Mouse (Mus musculus) regulatory T cell (primary cell): Measurements from ENCODE around the gene Mtx1.

Experiments
- in situ Hi-C: fragments of 300-600 bp; cut with MboI, MseI; formaldehyde crosslinking; loops from one replicate; pipeline ENCODE4 v1.15.1; 2025; ENCODE audit warnings: high pct_unique_total_duplicates

Gene Mtx1

DNA sequence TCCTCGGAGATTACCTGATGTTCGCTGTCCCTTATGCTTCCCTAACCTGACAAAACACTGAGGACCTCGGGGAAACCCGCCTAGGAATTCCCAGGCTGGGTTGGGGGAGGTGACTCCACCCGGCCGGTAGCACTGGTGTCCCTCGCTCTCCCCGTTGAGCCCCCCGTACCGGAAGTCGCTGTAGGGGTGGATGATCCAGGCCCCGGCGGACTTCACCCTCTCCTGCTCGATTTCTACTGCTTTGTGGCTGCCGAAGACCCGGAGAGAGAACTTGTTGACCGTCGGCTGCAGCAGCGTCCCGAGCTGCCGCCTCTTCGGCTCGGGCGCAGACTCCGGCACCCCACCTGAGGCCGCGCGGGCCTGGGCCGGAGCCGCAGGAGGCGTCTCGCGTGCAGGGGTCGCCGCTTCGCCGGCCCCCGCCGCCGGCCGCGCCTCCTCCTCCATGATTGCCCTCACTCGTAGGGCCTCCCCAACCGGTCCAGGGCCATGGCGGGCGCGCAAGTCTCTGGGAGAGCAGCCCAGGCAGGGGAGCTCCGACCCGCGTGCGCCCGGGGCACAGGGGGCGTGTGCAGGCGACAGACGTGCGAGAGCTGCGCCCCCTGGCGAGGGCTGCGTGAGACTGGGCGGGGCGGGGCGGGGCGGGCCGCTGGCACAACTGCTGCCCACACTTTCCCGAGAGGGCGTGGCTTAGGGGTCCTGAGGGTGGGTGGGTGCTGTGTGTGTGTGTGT lies 67.1 kb downstream of the Mtx1 start, which contains the start of gene Hcn3:
Gene Hcn3 (minus strand): TSS at position 581 of the 729 bp plus-strand sequence.
- in situ Hi-C loops, result no loop called here

- in situ Hi-C loops, result no loop called here
These were observed 67.7 kb downstream of the Mtx1 start for GRCm38 (mm10) chr3:89159211-89159610.
